Mouse (Mus musculus) ovary, adult 18-20 months (tissue): ENCODE measurements around the gene Olfr1362.

Experiments
- DNase-seq: peaks from one replicate; pipeline ENCODE4 v3.0.0; 2022; ENCODE audit warnings: low spot score, mixed read lengths

Olfr1362 gene

DNA sequence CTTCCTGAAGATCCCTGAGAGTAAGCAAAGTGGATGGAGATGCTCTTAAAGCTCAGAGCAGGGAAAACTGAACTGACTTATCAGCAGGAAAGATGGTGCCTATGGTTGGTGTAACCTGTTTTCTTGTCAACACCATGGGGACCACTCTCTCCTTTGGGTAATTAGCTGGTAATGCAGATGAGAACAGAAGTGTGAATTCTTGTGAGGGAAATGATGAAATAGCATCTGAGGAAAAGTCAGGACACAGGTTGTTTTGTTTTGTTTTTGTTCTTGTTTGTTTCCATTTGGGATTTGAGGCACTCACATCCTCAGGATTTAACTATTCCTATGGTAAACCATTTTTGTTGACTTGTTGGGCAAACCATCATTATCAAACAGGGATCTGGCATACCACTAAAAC is at the start of gene Olfr1362:
Gene Olfr1362 (minus strand): TSS at position 101 of the 400 bp plus-strand sequence.
- DNase-seq: no peak

DNA sequence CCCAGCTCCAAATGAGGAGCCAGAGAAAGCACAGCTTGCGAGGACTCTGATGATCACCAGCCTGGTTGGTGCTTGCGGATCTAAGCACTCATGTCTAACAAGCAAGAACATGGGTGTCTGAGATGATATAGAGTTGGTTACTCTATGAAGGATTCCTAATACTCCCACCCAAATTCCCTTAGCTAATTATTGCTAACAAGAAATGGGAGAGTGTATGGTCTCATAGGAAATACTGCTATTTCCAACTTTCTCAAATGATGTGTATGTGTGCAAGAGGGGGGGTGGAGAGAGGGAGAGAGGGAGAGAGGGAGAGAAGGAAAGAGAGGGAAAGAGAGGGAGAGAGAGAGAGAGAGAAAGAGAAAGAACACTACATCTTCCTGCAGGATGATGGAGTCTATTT is 49.5 kb upstream of the Olfr1362 start, which contains the start of gene Olfr1361:
Gene Olfr1361 (minus strand): TSS at position 101 of the 400 bp plus-strand sequence.
- DNase-seq: no peak

DNA sequence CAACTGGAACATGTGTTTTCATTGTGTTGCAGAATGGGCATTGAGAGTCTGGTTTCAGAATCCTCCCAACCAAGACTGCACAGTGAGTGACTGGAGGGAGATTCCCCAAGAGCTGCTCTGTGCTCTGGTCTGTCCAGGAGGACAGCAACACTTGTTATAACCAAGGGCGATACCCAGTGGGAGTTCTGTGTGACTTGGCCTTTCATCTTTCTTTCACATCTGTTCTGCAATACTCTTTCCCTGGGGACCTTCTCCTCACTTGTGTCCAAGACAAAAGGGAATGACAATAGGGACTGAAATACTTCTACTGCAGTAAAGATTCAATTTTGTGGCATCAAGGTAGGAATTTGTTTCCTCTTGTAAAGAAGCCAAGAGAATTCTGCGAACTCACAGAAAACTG is 28.6 kb upstream of the Olfr1362 start, which contains the start of gene Olfr11:
Gene Olfr11 (minus strand): TSS at position 101 of the 400 bp plus-strand sequence.
- no peak for DNase-seq

DNA sequence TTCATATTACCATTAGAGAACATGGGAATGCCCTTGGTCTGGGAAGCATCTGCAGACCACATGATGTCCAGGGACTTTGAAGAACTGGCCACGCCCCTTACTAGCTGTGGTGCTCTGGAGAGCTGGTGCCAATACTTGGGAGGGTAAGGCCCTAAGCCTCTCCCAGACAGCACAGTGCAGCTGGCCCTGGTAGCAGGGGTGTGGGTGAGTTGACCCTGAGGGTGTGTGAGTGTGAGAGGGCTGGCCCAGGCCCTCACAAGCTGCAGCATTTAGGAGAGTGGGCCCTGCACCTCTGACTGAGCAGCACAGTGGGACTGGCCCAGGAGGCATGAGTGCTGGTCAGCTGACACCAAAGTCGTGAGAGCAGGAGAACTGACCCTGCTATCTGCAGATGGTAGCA is 22.2 kb downstream of the Olfr1362 start:
- DNase-seq: no peak

DNA sequence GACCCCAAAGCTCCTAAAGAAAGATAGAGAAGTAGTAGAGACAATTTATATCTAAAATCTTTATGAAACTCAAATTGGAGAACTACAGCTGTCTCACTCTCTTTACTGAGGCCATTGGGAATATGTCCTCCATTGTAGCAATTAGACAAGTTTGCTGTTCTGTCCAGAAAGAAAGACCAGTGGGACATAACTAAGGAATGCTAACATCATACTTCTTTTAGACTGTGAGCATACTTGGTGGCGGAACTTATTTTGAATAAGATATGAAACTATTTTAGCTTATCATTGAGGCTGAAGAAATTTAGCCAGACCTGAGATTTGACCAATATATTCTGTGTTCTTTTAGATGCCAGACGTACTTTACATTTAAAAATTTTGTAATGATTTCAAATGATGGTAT is 32.2 kb downstream of the Olfr1362 start, which contains the start of gene Olfr1364:
Gene Olfr1364 (minus strand): TSS at position 101 of the 400 bp plus-strand sequence.
- DNase-seq: no peak
